Mouse (Mus musculus) MEL (cell line): ENCODE data around the gene Pfkm.

Source experiments
- CTCF ChIP-seq, 3 experiments: IDR thresholded peaks in 2 of 3; conservative IDR thresholded peaks in 1 of 3; 2 replicates each; pipeline ENCODE4 v1.5.1; 2011 to 2012; ENCODE audit warnings: low read length in 3 of 3, low read depth in 2 of 3, mild to moderate bottlenecking in 2 of 3, improper control_type of control experiment in 1 of 3, inconsistent platforms in 1 of 3, mixed read lengths in 1 of 3, moderate library complexity in 1 of 3; ENCODE audit not compliant: control insufficient read depth in 1 of 3, insufficient read depth in 1 of 3, poor library complexity in 1 of 3, severe bottlenecking in 1 of 3
- E2F4 ChIP-seq: IDR thresholded peaks from 2 replicates; pipeline ENCODE4 v1.6.1; 2011; ENCODE audit warnings: low read depth, low read length, improper control_type of control experiment, borderline replicate concordance
- EP300 ChIP-seq, 2 experiments: IDR thresholded peaks; 2 replicates each; pipeline ENCODE4 v1.6.1; 2011; ENCODE audit warnings: improper control_type of control experiment in 2 of 2, low read length in 2 of 2, low read depth in 1 of 2, mild to moderate bottlenecking in 1 of 2
- POLR2A ChIP-seq, 2 experiments: IDR thresholded peaks; 2 replicates each; pipeline ENCODE4 v1.6.1; 2011 to 2012; ENCODE audit warnings: low read length in 2 of 2, mild to moderate bottlenecking in 2 of 2, control low read depth in 1 of 2, improper control_type of control experiment in 1 of 2, low read depth in 1 of 2, moderate library complexity in 1 of 2; ENCODE audit not compliant: control insufficient read depth in 1 of 2, insufficient read depth in 1 of 2, poor library complexity in 1 of 2
- RCOR1 ChIP-seq: IDR thresholded peaks from 2 replicates; pipeline ENCODE4 v1.6.1; 2012; ENCODE audit warnings: low read depth, mild to moderate bottlenecking, inconsistent platforms, low read length, improper control_type of control experiment
- TBP ChIP-seq: IDR thresholded peaks from 2 replicates; pipeline ENCODE4 v1.8.0; 2011; ENCODE audit warnings: low read depth, low read length, improper control_type of control experiment
- USF1 ChIP-seq: IDR thresholded peaks from 2 replicates; pipeline ENCODE4 v1.6.1; 2014; ENCODE audit warnings: low read depth, mild to moderate bottlenecking, inconsistent platforms, low read length, improper control_type of control experiment, moderate library complexity
- ZMIZ1 ChIP-seq: IDR thresholded peaks from 2 replicates; pipeline ENCODE4 v1.6.1; 2012; ENCODE audit warnings: low read depth, mild to moderate bottlenecking, inconsistent platforms, low read length, improper control_type of control experiment, moderate library complexity

- TF ChIP-seq EP300 (IDR thresholded peaks at IDR 0.05; ENCODE audit: low read depth in 1 of 2, low read length in 2 of 2), result no peak
- TF ChIP-seq RCOR1, result no peak
- no peak for TF ChIP-seq E2F4
- TF ChIP-seq CTCF (IDR thresholded peaks at IDR 0.05 in 2 of 3, conservative IDR thresholded peaks at IDR 0.05 in 1 of 3; ENCODE audit: control insufficient read depth in 1 of 3, insufficient read depth in 1 of 3, low read depth in 2 of 3, low read length in 3 of 3, poor library complexity in 1 of 3, severe bottlenecking in 1 of 3), result no peak
- no peak for TF ChIP-seq USF1
- no peak for TF ChIP-seq ZMIZ1
- no peak for TF ChIP-seq POLR2A (IDR thresholded peaks at IDR 0.05; ENCODE audit: control insufficient read depth in 1 of 2, insufficient read depth in 1 of 2, low read depth in 1 of 2, low read length in 2 of 2, poor library complexity in 1 of 2)
- no peak for TF ChIP-seq TBP
Observed at GRCm38 (mm10) chr15:98166963-98167644, 74.7 kb downstream of the Pfkm start, which contains the start of gene Ccdc184.
